Mouse (Mus musculus) thymus, postnatal 36 days (tissue): ENCODE measurements at regions not wholly inside any gene's neighbourhood (a gene's known extent, or its start where the extent isn't known, plus 50 kb on each side); places are given as distances from the start of the nearest gene placed in this dataset.
A peak's percentile ranks its signal among the peaks of the same experiment; 100 is the strongest.

Experiments
- DNase-seq, 2 experiments: peaks; one replicate each; pipeline ENCODE4 v3.0.0; 2022; ENCODE audit warnings: mixed read lengths in 2 of 2

DNA sequence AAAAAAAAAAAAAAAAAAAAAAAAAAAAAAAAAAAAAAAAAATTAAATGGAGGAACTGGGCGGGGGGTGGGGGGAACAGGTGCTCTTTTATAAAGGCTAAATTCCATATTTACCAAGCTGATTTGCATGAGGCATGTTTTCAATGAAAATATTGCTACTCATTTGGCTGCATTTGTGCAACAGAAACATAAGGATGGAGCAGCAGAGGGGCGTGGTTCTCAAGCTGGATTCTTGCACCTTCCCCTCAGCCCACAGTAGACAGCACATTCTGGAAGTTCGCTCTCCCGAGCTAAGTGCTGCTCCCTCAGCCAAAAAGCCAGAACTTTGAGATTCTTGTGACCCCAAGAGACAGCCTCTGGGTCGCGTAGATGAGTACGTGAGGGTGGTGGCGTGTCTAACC lies 201.8 kb downstream of the Cdca7 start:
- DNase-seq = no peak

DNA sequence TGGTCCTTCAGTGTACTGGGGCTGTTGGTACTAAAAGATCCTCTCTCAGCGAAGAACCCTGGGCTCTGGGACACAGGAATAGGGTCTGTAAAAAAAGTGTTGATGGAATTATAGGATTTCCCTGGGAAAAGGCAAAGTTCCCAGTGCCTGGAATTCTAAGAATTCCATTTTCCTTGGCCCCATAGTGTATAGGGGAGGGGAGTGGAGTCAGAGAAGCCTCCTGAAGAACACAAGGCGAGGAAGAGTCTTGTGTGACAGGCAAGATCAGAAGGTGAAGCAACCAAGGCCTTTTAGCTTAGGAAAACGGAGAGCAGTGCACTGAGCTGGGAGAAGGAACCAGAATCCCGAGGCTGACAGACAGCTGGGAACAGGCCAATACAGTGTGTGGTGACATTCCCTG lies 212.1 kb downstream of the Cdca7 start:
- DNase-seq = no peak

DNA sequence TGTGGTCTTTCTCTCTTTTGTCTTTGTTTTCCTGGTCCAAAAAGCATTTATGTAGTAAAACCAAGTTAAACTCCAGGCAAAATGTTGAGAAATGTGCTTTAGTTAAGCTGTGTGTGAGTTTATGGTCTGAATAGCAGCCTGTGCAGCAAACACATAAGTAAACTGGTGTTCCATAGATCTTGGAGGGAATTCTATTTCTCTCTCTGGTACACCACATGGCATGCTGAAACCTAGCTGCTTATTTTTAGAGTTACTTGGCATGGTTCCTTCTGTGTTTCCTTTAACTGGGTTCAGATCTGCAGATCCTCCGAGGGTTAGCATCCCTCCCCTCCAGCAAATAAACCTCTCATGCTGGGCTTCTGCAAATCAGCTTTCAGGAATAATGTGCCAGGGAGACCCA lies 225.1 kb downstream of the Cdca7 start:
- no peak for DNase-seq

DNA sequence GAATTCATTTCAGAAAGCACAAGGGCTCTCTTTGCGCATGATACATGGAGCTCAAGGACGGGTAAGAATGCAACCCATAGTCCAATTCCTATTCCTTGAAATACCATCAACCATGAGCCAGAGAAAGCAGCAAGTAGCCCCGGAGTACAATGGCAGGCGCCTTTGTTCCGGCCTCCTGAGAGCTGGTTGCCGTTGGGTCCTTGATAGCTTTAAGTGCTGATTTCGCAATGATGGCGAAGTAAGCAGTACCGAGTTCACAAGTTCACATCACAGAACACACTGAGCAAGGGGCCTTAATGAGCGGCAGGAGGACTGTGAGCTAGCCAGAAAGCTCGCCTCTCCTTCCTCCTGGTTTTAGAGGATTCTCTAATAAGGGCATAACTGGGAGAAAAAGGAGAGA lies 227.3 kb downstream of the Cdca7 start:
- no peak for DNase-seq

DNA sequence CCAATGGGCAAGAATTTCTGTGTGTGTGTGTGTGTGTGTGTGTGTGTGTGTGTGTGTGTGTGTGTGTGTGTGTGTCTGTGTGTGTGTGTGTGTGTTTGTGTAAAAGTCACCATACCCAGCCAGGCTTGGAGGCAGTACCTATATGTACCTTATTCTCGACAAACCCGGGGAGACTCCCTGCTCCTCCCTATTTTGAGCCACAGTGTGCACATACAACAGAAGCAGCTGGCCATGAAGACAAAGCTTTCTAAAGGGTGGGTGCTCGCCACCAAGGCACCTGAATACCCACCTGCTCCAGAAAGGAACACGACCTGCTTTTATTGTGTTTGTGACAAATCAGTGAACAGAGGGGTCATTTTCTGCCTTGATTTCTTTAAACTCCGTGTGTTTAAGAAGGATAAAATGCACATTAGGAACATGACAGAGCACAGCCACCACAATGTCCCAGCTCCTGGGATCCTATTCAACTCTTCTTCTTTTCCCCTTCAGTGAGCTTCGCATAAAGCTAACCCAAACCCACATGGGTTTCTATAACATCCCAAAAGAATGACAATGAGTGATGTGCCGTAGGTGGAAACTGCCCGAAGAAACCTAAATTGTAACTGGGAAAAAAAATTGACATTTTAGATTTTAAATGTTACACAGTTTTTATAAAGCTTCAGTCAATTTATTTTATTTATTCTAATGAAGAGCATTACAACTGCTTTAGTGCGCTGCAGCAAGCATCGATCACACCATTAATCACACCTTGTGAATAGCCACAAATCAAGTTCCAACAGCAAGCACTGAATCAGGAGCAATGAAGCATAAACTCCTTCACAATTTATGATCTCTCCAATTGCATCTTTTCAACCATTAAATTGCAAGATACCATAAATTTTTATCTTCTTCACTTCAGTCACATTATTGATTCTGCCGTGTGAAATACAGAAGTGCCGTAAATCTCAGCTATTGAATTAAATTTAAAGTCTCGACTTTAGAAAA lies 232.0 kb downstream of the Cdca7 start:
- DNase-seq = no peak

DNA sequence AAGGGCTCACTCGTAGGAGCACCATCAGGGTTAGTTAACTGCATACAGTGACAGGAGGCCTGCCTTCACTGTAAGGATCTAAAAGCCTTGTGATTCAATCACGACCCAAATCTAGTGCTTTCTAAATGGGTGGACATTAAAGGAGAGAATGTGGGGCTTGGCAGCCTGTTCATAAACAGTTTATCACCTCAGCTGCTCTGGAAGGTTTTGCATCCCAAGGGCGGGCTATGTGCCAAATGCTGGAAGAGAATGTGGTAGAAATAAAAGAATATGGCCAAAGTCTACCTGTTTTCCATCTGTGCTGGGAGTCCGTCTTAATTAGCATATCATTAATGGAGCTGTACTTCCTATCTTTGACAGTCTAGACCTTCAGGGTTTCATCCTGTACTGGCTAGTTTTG lies 241.0 kb downstream of the Cdca7 start:
- DNase-seq = no peak

DNA sequence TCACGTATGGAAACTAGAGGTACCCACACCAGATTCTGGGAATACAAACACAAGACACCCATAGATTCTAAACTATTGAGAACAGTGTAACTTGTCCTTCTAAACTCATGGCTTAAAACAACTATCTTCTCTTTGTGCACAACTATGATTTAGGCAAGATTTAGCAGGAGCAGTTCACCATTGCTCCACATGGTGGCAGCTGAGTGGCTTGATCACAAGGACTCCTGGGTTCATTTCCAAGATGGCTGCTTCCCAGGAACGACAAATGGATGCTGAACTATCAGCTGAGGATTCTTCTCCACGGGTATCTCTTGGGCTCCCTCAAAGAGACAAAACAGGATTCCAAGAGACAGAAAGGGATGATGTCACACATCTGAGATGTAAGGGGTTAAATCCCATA lies 251.5 kb downstream of the Sp3 start:
- DNase-seq = peak in 1 of 2 experiments; percentile 25

DNA sequence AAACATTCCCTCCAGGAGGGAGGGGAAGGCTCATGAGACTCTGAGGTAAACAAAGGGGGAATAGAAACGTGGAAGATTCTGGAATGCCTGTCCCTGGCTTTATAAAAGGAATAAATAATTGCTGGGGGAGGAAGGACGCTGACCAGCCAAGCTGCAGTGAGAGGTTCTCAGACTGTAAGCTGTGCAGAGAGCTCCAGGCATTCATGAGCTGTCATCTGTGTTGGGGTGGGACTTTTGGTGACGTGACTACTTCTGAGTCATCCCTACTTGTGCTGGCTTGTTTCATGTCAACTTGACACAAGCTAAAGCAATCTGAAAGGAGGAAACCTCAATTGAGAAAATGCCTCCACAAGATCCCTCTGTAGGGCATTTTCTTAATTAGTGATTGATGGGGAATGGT lies 246.9 kb downstream of the Sp3 start:
- DNase-seq = no peak

DNA sequence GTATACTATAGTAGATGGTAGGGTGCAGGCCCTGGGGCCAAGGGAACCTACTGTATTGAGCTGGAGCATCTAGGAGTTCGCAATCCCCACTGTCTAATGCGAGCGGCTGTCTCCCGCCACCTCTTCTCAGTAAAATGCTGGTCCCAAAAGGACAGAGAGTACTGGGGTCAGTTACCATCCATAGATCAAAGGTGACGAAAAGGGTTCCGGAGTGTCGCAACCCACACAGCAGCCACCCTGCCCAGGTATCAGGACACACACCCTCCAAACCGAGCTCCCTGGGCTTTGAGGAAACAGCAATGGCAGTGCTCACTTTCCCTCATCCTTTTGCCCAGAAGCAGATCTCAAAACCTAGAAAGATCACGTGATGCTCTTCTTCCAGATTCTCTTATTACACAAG lies 245.2 kb downstream of the Sp3 start:
- DNase-seq = no peak

DNA sequence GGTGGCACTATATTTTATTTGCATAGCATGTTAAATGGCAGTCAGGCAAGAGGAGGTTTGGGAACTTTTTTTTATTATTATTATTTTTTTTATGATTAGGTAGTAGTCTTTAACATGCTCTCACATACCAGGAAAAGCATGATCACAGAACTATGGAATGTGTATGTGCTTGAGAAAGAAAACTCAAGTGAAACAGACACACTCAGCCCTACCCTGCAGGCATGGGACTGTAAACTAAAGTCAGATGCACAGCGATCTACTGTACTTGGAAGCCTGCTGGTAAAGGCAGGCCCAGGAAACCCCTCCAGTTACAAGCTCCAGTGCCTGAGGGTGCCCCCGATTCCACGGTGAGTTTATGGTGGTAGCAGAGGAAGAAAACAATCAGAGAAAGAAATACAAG lies 243.6 kb downstream of the Sp3 start:
- no peak for DNase-seq

DNA sequence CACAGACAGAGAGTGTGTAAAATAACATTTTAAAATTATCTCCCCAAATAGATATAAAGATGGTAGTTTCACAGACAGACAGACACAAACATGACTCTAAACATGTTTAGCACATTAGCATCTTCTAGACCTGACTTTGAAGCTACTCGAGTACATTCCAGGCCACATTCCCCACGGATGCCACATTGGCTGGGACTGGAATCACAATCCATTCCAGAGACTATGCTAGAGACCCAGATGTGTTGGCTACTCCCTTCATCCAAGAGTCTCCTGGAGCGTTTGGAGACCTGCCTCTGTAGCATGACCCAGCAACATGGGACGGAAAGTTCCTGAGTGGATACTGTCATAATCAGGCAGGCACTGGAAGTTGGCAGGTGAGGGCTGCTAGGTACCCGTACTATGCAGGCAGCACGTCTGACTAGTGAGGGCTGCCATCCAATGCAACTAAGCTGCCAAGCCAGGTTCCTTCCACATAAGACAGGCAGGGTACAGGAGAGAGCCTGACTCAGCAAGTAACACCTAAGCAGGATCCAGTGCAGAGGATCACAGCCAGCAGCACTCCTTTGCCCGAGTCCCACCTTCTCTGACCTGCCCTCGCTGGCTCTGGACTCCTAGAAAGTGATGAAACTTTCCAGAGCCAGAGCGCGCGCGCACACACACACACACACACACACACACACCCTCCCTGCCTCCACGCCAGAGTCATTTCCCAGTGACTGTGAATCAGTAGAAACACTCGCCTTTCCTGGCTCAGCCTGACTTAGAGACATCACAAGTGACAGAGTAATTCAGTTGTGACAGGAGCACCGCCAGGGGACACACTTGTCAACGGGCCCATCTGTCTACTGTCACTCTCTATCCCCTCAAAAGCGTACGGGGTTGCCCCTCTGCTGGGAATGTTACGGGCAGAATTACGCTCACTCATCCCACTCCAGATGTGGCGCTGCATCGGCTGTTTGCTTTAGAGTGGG lies 239.6 kb downstream of the Sp3 start:
- DNase-seq = no peak

DNA sequence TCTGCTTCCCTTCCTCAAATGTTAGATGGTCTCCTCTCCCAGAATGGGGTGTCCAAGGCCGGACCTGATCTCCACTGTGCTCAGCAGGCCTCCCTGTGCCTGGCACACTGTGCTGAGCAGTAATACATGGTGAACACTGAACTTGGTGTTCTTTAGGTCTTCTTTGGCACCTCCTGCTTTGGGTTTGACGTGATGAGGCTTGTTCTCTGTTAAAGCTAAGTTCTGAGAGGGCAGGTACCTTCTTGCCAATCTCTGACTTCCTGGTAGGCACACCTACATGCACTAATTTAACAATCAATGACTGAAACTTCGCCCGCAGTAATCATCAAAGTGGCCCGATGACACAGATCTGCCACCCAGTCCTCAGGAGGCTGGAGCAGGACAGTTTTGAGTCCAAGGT lies 238.5 kb downstream of the Sp3 start:
- DNase-seq = no peak

DNA sequence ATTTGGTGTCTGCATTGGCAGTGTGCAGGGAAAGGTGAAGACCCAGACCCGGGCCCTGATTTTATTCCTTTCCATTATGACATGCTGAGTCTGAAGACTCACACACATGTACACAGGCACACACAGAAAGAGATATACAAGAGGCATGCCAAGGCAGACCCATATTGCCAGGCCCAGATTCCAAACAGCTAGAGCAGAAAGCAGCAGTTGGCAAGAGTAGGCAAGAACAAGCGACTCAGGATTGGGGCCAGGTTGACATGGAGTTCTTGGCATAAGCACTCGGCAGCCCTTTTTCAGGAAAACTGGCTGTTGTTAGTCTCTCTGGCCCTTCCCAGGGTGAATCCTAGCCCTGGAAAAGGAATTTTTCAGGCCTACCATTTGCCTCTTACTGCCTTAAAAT lies 236.6 kb downstream of the Sp3 start:
- no peak for DNase-seq

DNA sequence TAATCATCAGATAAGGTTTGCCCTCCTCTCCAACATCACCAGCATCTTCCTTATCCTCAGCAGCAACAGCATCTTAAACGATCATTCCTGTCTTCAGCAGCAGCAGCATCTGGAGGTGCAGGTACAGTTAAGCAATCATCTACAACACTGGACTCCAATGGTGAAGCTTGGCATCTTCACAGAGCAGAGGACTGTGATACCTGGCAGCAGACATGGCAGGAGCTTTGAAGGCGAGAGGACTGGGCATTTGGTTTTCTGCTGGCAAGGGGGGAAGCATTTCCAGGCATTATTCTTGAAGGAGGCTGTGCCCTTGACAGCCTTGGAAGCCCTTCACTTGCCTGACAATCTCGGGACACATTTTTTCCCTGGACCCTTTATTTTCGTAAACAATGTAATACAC lies 235.3 kb downstream of the Sp3 start:
- no peak for DNase-seq

DNA sequence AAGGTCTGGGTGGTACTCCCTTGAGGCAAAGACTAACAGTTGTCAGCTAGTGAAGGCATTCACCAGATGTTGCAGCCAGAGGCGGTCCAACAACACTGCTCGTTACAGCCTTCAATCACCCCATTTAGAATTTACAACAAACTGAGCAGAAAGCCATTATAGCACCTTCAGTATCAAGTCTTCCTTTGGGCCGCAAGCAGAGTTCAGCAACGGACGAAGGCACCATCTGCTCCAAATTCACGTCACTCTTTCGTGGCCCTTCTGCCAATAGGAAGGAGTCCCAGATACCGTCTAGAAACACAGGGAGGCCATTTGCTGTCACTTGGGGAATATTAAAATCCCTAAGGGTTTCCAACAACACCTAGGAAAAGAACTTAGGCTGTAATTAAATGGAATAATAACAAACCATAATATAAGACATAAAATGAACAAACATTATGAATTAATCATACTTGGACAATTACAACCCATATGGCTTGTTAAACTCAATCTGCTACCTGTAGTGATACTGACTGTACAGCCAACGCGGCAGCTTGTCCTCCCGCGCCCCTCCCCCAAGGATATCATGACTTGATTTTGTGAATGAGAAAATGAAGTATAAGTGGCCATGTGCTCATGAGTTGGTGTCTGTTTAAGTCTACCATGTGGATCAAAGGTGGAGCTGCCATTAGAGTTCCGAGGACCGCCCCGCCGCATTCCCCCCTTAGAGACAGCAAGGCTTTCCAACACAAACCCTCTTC lies 233.6 kb downstream of the Sp3 start:
- DNase-seq = no peak

DNA sequence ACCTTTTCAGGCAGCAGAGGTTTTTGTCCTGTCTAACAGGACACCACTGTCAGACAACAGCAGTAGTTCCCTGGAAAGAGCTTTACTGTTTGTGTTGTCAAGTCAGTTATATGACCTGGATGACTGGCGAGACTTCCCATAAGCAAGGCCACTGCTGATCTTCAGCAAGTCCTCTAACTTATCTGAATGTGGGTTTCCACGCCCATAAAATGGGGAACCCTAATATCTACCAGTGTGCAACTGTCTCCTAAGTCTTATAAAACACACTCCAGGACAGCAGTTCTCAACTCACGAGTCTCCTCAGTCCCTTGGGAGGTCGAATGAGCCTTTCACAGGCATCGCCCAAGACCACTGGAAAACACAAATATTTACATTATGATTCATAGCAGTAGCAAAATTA lies 232.9 kb downstream of the Sp3 start:
- no peak for DNase-seq

DNA sequence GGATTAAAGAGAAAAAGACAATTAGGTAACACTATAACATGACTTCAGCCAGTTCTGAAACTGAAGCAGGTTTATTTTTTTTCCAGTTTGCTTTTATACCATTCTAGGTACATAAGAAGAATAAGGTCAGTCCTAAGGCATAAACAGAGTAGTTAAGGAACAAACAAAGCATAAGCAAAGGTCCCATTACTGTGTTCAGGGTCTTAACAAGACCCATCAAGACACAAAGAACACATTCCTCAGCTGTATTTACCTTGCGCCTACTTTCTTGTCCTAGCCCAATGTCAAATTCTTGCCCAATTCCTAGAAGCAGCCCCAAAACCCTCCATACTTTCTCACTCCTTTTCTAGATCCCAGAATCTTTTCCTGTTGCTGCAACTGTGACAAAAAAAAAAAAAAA lies 230.8 kb downstream of the Sp3 start:
- DNase-seq = no peak

DNA sequence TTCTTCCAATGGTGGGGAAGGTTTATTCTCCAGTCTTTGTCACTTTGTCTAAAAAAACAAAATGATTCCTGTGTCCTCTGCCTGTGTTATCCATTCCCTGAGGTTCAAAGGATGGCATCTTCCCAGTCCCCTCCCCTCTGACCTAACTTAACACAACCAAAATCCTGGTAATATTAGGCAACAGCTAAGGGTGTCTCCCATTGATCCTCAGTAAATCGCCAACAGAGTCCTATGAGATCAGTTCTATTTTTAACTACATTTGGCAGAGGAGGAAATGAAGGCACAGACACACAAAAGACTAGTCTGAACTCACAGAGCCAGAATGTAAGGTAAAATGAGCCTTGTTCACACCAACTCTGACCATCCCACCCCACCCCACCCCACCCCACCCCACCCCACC lies 228.8 kb downstream of the Sp3 start:
- DNase-seq = no peak

DNA sequence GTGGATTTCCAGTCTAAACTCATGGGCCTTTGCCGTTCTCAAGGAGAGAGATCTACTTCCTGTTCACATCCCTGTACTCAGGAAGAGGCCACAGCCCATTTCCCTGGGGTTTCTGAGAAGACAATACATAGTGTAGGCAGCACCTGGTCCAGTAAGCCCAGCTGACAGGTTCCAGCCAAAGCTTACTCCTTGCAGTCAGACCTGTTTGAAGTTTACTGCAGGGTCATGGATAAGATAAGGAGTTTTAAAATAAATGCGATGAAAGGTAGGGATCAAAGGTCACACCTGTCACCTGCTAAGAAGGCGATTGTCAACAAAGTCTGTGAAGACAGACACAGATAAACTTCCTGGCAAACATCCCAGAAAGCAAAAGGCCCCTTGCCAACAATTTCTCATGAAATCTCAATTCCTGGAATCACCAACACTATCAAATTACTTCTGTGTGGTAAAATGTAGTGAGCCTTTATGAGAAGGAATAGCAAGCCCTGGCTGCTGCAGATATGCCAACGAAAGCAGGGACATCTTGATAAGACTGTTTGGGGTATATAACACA lies 227.5 kb downstream of the Sp3 start:
- no peak for DNase-seq

DNA sequence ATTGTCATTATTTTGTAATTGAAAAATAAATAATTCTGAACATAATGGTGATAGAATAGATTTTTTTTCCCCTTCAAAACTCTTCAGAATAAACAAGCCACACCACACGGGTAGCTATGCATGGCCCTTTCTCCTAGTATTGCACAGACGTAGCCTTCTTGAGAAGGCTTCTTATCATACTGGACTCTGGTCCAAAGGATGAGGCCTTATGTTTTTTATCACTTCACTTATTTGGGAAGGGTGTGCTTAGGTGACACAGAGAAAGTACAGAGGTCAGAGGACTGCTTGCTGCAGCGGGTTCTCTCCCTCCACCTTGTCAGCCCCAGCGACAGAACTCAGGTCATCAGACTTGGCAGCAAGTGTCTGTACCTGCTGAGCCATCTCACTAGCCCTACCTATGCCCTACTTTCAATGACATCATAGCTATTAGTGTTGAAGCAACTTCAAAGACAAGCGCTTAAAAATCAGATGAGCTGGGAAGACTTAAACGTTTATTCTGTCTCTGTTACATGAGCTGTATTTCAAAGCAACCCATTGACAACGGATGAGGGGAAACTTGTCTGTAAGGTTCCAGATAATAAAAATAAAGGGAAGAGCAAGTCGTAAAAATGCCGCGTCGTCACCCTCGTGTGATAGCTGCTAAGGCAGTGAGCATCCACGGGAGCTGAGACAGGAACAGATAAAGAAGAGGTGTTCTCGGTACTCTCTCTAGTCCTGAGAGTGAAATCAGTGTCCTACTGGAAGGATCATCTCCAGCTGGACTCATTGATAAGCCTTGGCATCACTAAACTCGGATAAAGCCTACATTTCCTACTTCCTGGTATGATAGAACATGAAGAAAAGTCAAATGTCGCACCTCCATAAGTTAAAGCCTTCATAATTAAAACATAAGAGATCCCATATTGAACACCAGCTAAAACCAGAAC lies 226.2 kb downstream of the Sp3 start:
- no peak for DNase-seq

DNA sequence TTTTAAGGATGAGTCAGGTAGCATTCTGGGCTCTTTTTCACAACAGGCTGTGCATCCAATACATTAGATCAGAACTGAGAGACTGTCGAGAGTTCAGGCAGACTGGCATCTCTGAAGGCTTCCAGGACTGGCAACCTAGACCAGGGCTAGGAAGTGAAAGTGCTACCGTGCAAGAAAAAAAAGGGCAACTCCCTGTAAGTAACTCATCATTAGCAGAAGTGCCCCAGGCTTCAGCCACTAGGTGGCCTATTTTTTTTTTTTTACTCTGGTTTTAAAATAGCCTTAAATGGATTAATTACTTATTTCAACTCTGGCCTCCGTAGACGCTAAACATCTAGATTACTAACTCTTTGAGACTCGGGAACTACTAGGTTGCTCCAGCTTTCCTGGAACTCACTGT lies 216.8 kb downstream of the Sp3 start:
- no peak for DNase-seq
